Mouse (Mus musculus) kidney, embryonic 16.5 days (tissue): ENCODE measurements at regions not wholly inside any gene's neighbourhood (a gene's known extent, or its start where the extent isn't known, plus 50 kb on each side); places are given as distances from the start of the nearest gene placed in this dataset.

ENCODE experiments used
- ATAC-seq: fragments of 200-750 bp; cut with Nextera tagmentation; 2 replicates; pipeline ENCODE4 v1.8.0; 2017; ENCODE audit warnings: moderate TSS enrichment; ENCODE audit not compliant: low FRiP score, low TSS enrichment
- H3K27ac ChIP-seq: fragments of 300-500 bp; sonication (generic); 2 replicates; pipeline ENCODE4 v1.5.1; 2014; ENCODE audit warnings: low read length
- H3K27me3 ChIP-seq: fragments of 300-500 bp; sonication (generic); 2 replicates; pipeline ENCODE4 v1.6.1; 2014; ENCODE audit warnings: low read length, control low read depth, mixed read lengths; ENCODE audit not compliant: insufficient read depth
- H3K36me3 ChIP-seq: fragments of 300-500 bp; sonication (generic); 2 replicates; pipeline ENCODE4 v1.6.1; 2014; ENCODE audit warnings: low read length, control low read depth, mixed read lengths; ENCODE audit not compliant: insufficient read depth
- H3K4me1 ChIP-seq: fragments of 300-500 bp; sonication (generic); 2 replicates; pipeline ENCODE4 v1.6.1; 2014; ENCODE audit warnings: low read length, control low read depth, mixed read lengths; ENCODE audit not compliant: insufficient read depth
- H3K4me2 ChIP-seq: fragments of 300-500 bp; sonication (generic); replicated peaks from 2 replicates; pipeline ENCODE4 v1.6.1; 2014; ENCODE audit warnings: low read depth, low read length
- H3K4me3 ChIP-seq: fragments of 300-500 bp; sonication (generic); 2 replicates; pipeline ENCODE4 v1.5.1; 2014; ENCODE audit warnings: mild to moderate bottlenecking, low read length
- H3K9ac ChIP-seq: fragments of 300-500 bp; sonication (generic); replicated peaks from 2 replicates; pipeline ENCODE4 v1.6.1; 2014; ENCODE audit warnings: low read length
- H3K9me3 ChIP-seq: fragments of 300-500 bp; sonication (generic); 2 replicates; pipeline ENCODE4 v1.6.1; 2016; ENCODE audit warnings: low read length, control low read depth
- WGBS: fragments of 180-500 bp; shearing (Covaris S2); extraction: QIAGEN DNeasy Blood & Tissue Kit; methylation state at CpG from one replicate; pipeline ENCODE4 v1.1.7; 2014; 5-methylcytosine and 5-hydroxymethylcytosine counted together

GRCm38 (mm10) chr5:101596996-101597395 is 67.8 kb downstream of the Nkx6-1 start:
- Histone ChIP-seq H3K4me3 (no peak overlapping the region), H3K27ac (no peak overlapping the region), H3K9me3 (no peaks in the 10 kb centered on the region), H3K9ac (no peak overlapping the region), H3K36me3 (no peaks in the 10 kb centered on the region), H3K4me1 (no peaks in the 10 kb centered on the region), H3K27me3 (no peaks in the 10 kb centered on the region), H3K4me2 (no peak overlapping the region)
- WGBS = 91% methylated on average over 9 of the region's 9 CpGs
- no peak for ATAC-seq

GRCm38 (mm10) chr5:101591236-101591635 is 73.6 kb downstream of the Nkx6-1 start:
- Histone ChIP-seq H3K27me3 (no peaks in the 10 kb centered on the region; the same call in 1 of the 2 replicates), H3K4me3 (no peak overlapping the region), H3K4me1 (no peaks in the 10 kb centered on the region), H3K9ac (no peak overlapping the region), H3K4me2 (no peak overlapping the region), H3K9me3 (no peaks in the 10 kb centered on the region), H3K27ac (no peak overlapping the region), H3K36me3 (no peaks in the 10 kb centered on the region)
- ATAC-seq = no peak
- WGBS = 79% methylated on average over 5 of the region's 5 CpGs

GRCm38 (mm10) chr5:101590341-101591124 is 74.3 kb downstream of the Nkx6-1 start:
- Histone ChIP-seq H3K9ac (no peak overlapping the region), H3K4me3 (no peak overlapping the region), H3K36me3 (no peaks in the 10 kb centered on the region), H3K9me3 (no peaks in the 10 kb centered on the region), H3K27me3 (no peaks in the 10 kb centered on the region; the same call in 1 of the 2 replicates), H3K27ac (no peak overlapping the region), H3K4me2 (no peak overlapping the region), H3K4me1 (no peaks in the 10 kb centered on the region)
- WGBS = 66% methylated on average over 11 of the region's 13 CpGs
- no peak for ATAC-seq

GRCm38 (mm10) chr5:101572966-101573365 is 91.8 kb downstream of the Nkx6-1 start:
- Histone ChIP-seq H3K27me3 (peaks cover 11% of the 10 kb centered on the region; the same call in 1 of the 2 replicates), H3K4me3 (no peak overlapping the region), H3K4me1 (no peaks in the 10 kb centered on the region), H3K4me2 (no peak overlapping the region), H3K9ac (no peak overlapping the region), H3K27ac (no peak overlapping the region), H3K9me3 (no peaks in the 10 kb centered on the region), H3K36me3 (no peaks in the 10 kb centered on the region)
- no peak for ATAC-seq
- 70% methylated on average over 15 of the region's 15 CpGs for WGBS

GRCm38 (mm10) chr5:101565770-101566169 is 99.0 kb downstream of the Nkx6-1 start:
- ATAC-seq = no peak

GRCm38 (mm10) chr5:101560366-101560765 is 104.4 kb downstream of the Nkx6-1 start:
- Histone ChIP-seq H3K4me2 (no peak overlapping the region), H3K27me3 (no peaks in the 10 kb centered on the region), H3K4me1 (no peaks in the 10 kb centered on the region), H3K9me3 (no peaks in the 10 kb centered on the region), H3K4me3 (no peak overlapping the region), H3K36me3 (no peaks in the 10 kb centered on the region), H3K27ac (no peak overlapping the region), H3K9ac (no peak overlapping the region)
- ATAC-seq = no peak

More at GRCm38 (mm10) chr5:101565770-101566169, 99.0 kb downstream of the Nkx6-1 start:
- no peaks in the 10 kb centered on the region for H3K9me3 ChIP-seq
- H3K27me3 ChIP-seq = no peaks in the 10 kb centered on the region
- 37% methylated on average over 7 of the region's 7 CpGs for whole genome bisulfite sequencing
- H3K4me3 ChIP-seq = no peak overlapping the region
- no peak overlapping the region for H3K27ac ChIP-seq
- no peak overlapping the region for H3K9ac ChIP-seq
- no peak overlapping the region for H3K4me2 ChIP-seq
- no peaks in the 10 kb centered on the region for H3K36me3 ChIP-seq
- no peaks in the 10 kb centered on the region for H3K4me1 ChIP-seq

- no peak overlapping the region for H3K4me2 ChIP-seq
- H3K9ac ChIP-seq = no peak overlapping the region
- WGBS = 57% methylated on average over 13 of the region's 13 CpGs
- no peak for ATAC-seq
- no peak overlapping the region for H3K27ac ChIP-seq
- H3K4me1 ChIP-seq = no peaks in the 10 kb centered on the region
- H3K9me3 ChIP-seq = no peaks in the 10 kb centered on the region
- no peaks in the 10 kb centered on the region for H3K36me3 ChIP-seq
- no peak overlapping the region for H3K4me3 ChIP-seq
- H3K27me3 ChIP-seq = no peaks in the 10 kb centered on the region
Measured at GRCm38 (mm10) chr5:101558279-101558987, 106.4 kb downstream of the Nkx6-1 start.

GRCm38 (mm10) chr5:101557156-101557555 is 107.6 kb downstream of the Nkx6-1 start:
- no peak overlapping the region for H3K4me2 ChIP-seq
- no peak overlapping the region for H3K4me3 ChIP-seq
- ATAC-seq = no peak
- H3K36me3 ChIP-seq = no peaks in the 10 kb centered on the region
- H3K27me3 ChIP-seq = no peaks in the 10 kb centered on the region
- WGBS = 84% methylated on average over 3 of the region's 3 CpGs
- H3K27ac ChIP-seq = no peak overlapping the region
- H3K9me3 ChIP-seq = no peaks in the 10 kb centered on the region
- H3K4me1 ChIP-seq = no peaks in the 10 kb centered on the region
- H3K9ac ChIP-seq = no peak overlapping the region

GRCm38 (mm10) chr5:101543326-101543725 is 121.5 kb downstream of the Nkx6-1 start:
- WGBS = 42% methylated on average over 13 of the region's 13 CpGs
- ATAC-seq = no peak

GRCm38 (mm10) chr5:101539818-101540217 is 125.0 kb downstream of the Nkx6-1 start:
- Histone ChIP-seq H3K9ac (no peak overlapping the region), H3K36me3 (no peaks in the 10 kb centered on the region), H3K27me3 (peaks cover 64% of the 10 kb centered on the region), H3K27ac (no peak overlapping the region), H3K4me2 (no peak overlapping the region), H3K4me3 (no peak overlapping the region), H3K9me3 (no peaks in the 10 kb centered on the region), H3K4me1 (peaks cover 6% of the 10 kb centered on the region)
- ATAC-seq = no peak
- WGBS = 42% methylated on average over 1 of the region's 1 CpGs

More at GRCm38 (mm10) chr5:101543326-101543725, 121.5 kb downstream of the Nkx6-1 start:
- Histone ChIP-seq H3K4me2 (no peak overlapping the region), H3K27ac (no peak overlapping the region), H3K9ac (no peak overlapping the region), H3K4me3 (no peak overlapping the region), H3K4me1 (peaks cover 1% of the 10 kb centered on the region; the same call in 1 of the 2 replicates), H3K9me3 (no peaks in the 10 kb centered on the region), H3K36me3 (no peaks in the 10 kb centered on the region), H3K27me3 (peaks cover 46% of the 10 kb centered on the region)
